Mouse (Mus musculus): Measurements from ENCODE around the gene Syngr1. TPM values are rescaled to one million over a fixed set of nuclear protein-coding genes. Genes with fewer than 3 reads are reported as not detected.
A peak's percentile ranks its signal among the peaks of the same experiment; 100 is the strongest.

The Syngr1 gene
- total and polyA plus RNA-seq, 3 experiments: 9.7 to 14.8 (median 11.3) TPM

DNA sequence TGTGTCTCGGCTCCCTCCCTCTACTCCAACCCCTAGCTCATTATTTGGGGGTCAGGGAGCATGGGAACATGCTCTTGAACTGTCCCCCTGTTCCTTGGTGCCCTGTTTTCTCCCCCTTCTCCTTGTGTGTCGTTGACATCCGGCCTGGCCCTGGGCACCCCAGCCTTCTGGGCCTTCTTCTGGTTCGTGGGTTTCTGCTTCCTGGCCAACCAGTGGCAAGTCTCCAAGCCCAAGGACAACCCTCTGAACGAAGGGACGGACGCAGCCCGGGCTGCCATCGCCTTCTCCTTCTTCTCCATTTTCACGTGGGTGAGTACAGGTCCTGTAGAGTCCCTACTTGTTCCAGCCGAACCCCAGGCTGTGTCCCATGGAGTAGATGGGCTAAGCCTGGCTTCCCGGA, 20.3 kb downstream of the Syngr1 start:
- Histone ChIP-seq H3K9me3 (replicated peaks; ENCODE audit: low read length) (peaks cover 8% of the 10 kb centered on the region), H3K79me2 (replicated peaks; ENCODE audit: control insufficient read depth, extremely low read depth, insufficient read depth, poor library complexity, severe bottlenecking) (no peaks in the 10 kb centered on the region), H3K4me1 (ENCODE audit: control insufficient read depth in 1 of 2, insufficient read depth in 2 of 2) (peaks cover 8 to 9% of the 10 kb centered on the region in 2 experiments), H3K4me3 (replicated peaks in 1 of 3; ENCODE audit: low read depth in 2 of 3, low read length in 2 of 3, poor library complexity in 1 of 3) (no peak overlapping the region), H3K4me2 (ENCODE audit: insufficient read depth, low read depth, poor library complexity, severe bottlenecking) (no peak overlapping the region), H3K27me3 (replicated peaks) (no peaks in the 10 kb centered on the region), H3K27ac (ENCODE audit: insufficient read depth, low read depth) (no peak overlapping the region), H3K9ac (ENCODE audit: insufficient read depth, low read depth) (no peak overlapping the region), H3K36me3 (replicated peaks in 1 of 2; ENCODE audit: control insufficient read depth in 1 of 2, insufficient read depth in 1 of 2, low read length in 1 of 2) (peaks cover 0 to 4% of the 10 kb centered on the region in 2 experiments)
- no peak for DNase-seq (ENCODE audit: extremely low read depth)
- dilution Hi-C loops (cut with MboI; ENCODE audit: extremely low pct_ligation_motif_present, extremely low pct_unique_long_range_greater_than_20kb, low sequenced_read_pairs): no loop called here
- in situ Hi-C loops (cut with MboI; ENCODE audit: low pct_ligation_motif_present, low pct_unique_long_range_greater_than_20kb, low sequenced_read_pairs): no loop called here
- no peak for TF ChIP-seq CTCF (conservative IDR thresholded peaks at IDR 0.05 in 1 of 2, IDR thresholded peaks at IDR 0.05 in 1 of 2; ENCODE audit: low read depth in 2 of 2, low read length in 2 of 2)
- TF ChIP-seq MAFK (IDR thresholded peaks at IDR 0.05; ENCODE audit: insufficient replicate concordance, low read length): no peak
- TF ChIP-seq JUND (conservative IDR thresholded peaks at IDR 0.05; ENCODE audit: low read depth, low read length): no peak
- TF ChIP-seq MXI1 (IDR thresholded peaks at IDR 0.05; ENCODE audit: low read depth, low read length): no peak
- TF ChIP-seq CHD1 (IDR thresholded peaks at IDR 0.05; ENCODE audit: low read depth, low read length): no peak
- no peak for TF ChIP-seq TBP (conservative IDR thresholded peaks at IDR 0.05; ENCODE audit: low read depth, low read length)
- TF ChIP-seq ZNF384 (IDR thresholded peaks at IDR 0.05; ENCODE audit: low read depth, low read length): no peak
- no peak for TF ChIP-seq RAD21 (IDR thresholded peaks at IDR 0.05; ENCODE audit: low read depth, low read length)
- TF ChIP-seq PAX5 (IDR thresholded peaks at IDR 0.05; ENCODE audit: low read length): no peak

- H3K9me3 ChIP-seq (replicated peaks; ENCODE audit: low read length): peaks cover 8% of the 10 kb centered on the region
- H3K36me3 ChIP-seq (replicated peaks in 1 of 2; ENCODE audit: control insufficient read depth in 1 of 2, insufficient read depth in 1 of 2, low read length in 1 of 2): peaks cover 0 to 4% of the 10 kb centered on the region in 2 experiments
- DNase-seq (ENCODE audit: extremely low read depth): no peak
- H3K4me2 ChIP-seq (ENCODE audit: insufficient read depth, low read depth, poor library complexity, severe bottlenecking): no peak overlapping the region
- no peaks in the 10 kb centered on the region for H3K79me2 ChIP-seq (replicated peaks; ENCODE audit: control insufficient read depth, extremely low read depth, insufficient read depth, poor library complexity, severe bottlenecking)
- dilution Hi-C loops (cut with MboI; ENCODE audit: extremely low pct_ligation_motif_present, extremely low pct_unique_long_range_greater_than_20kb, low sequenced_read_pairs): no loop called here
- H3K27ac ChIP-seq (ENCODE audit: insufficient read depth, low read depth): no peak overlapping the region
- H3K4me3 ChIP-seq (replicated peaks in 1 of 3; ENCODE audit: low read depth in 2 of 3, low read length in 2 of 3, poor library complexity in 1 of 3): no peak overlapping the region
- TF ChIP-seq JUND (conservative IDR thresholded peaks at IDR 0.05; ENCODE audit: low read depth, low read length): no peak
- TF ChIP-seq MEF2A (IDR thresholded peaks at IDR 0.05; ENCODE audit: borderline replicate concordance, low read depth, low read length): no peak
- no peak for TF ChIP-seq IRF4 (IDR thresholded peaks at IDR 0.05; ENCODE audit: low read depth, low read length)
- TF ChIP-seq RAD21 (IDR thresholded peaks at IDR 0.05; ENCODE audit: low read depth, low read length): peak; percentile 7
- peak; percentile 44; the same call in 1 of the 2 replicates for TF ChIP-seq MYC (IDR thresholded peaks at IDR 0.05; ENCODE audit: low read depth, low read length)
- TF ChIP-seq CTCF (conservative IDR thresholded peaks at IDR 0.05 in 1 of 2, IDR thresholded peaks at IDR 0.05 in 1 of 2; ENCODE audit: low read depth in 2 of 2, low read length in 2 of 2): peak in 1 of 2 experiments; percentile 54; a peak in 2 of 4 replicates
- TF ChIP-seq USF1 (IDR thresholded peaks at IDR 0.05; ENCODE audit: low read depth, low read length): no peak
- no peak for TF ChIP-seq MXI1 (IDR thresholded peaks at IDR 0.05; ENCODE audit: low read depth, low read length)
- peaks cover 9 to 12% of the 10 kb centered on the region in 2 experiments for H3K4me1 ChIP-seq (ENCODE audit: control insufficient read depth in 1 of 2, insufficient read depth in 2 of 2)
- no peaks in the 10 kb centered on the region for H3K27me3 ChIP-seq (replicated peaks)
- in situ Hi-C loops (cut with MboI; ENCODE audit: low pct_ligation_motif_present, low pct_unique_long_range_greater_than_20kb, low sequenced_read_pairs): no loop called here
- H3K9ac ChIP-seq (ENCODE audit: insufficient read depth, low read depth): no peak overlapping the region
Observed at GRCm38 (mm10) chr15:80112499-80112898, 21.4 kb downstream of the Syngr1 start.

GRCm38 (mm10) chr15:80114414-80114813, 23.3 kb downstream of the Syngr1 start:
- dilution Hi-C loops (cut with MboI; ENCODE audit: extremely low pct_ligation_motif_present, extremely low pct_unique_long_range_greater_than_20kb, low sequenced_read_pairs) (no loop called here), in situ Hi-C loops (cut with MboI; ENCODE audit: low pct_ligation_motif_present, low pct_unique_long_range_greater_than_20kb, low sequenced_read_pairs) (no loop called here)
- peaks cover 8% of the 10 kb centered on the region for H3K9me3 ChIP-seq (replicated peaks; ENCODE audit: low read length)
- DNase-seq (ENCODE audit: extremely low read depth): no peak
- H3K27ac ChIP-seq (ENCODE audit: insufficient read depth, low read depth): no peak overlapping the region
- no peak overlapping the region for H3K4me2 ChIP-seq (ENCODE audit: insufficient read depth, low read depth, poor library complexity, severe bottlenecking)
- H3K9ac ChIP-seq (ENCODE audit: insufficient read depth, low read depth): no peak overlapping the region
- peaks cover 0 to 4% of the 10 kb centered on the region in 2 experiments for H3K36me3 ChIP-seq (replicated peaks in 1 of 2; ENCODE audit: control insufficient read depth in 1 of 2, insufficient read depth in 1 of 2, low read length in 1 of 2)
- H3K79me2 ChIP-seq (replicated peaks; ENCODE audit: control insufficient read depth, extremely low read depth, insufficient read depth, poor library complexity, severe bottlenecking): no peaks in the 10 kb centered on the region
- H3K27me3 ChIP-seq (replicated peaks): no peaks in the 10 kb centered on the region
- no peak for TF ChIP-seq ZC3H11A (IDR thresholded peaks at IDR 0.05; ENCODE audit: low read depth, low read length)
- no peak for TF ChIP-seq NELFE (IDR thresholded peaks at IDR 0.05; ENCODE audit: low read depth, low read length)
- no peak for TF ChIP-seq POLR2AphosphoS2 (IDR thresholded peaks at IDR 0.05; ENCODE audit: low read depth, low read length)
- TF ChIP-seq HCFC1 (IDR thresholded peaks at IDR 0.05; ENCODE audit: low read depth, low read length): no peak
- TF ChIP-seq ZNF384 (IDR thresholded peaks at IDR 0.05; ENCODE audit: low read depth, low read length): no peak
- H3K4me1 ChIP-seq (ENCODE audit: control insufficient read depth in 1 of 2, insufficient read depth in 2 of 2): peaks cover 0 to 10% of the 10 kb centered on the region in 2 experiments; a peak in 1 of 4 replicates
- H3K4me3 ChIP-seq (replicated peaks in 1 of 3; ENCODE audit: low read depth in 2 of 3, low read length in 2 of 3, poor library complexity in 1 of 3): no peak overlapping the region
